ENCODE assay signal across 11 mouse cellular contexts in genomic region chr14:75640846-75641245, GRCm38 (mm10). TPM values are rescaled to one million over a fixed set of nuclear protein-coding genes. Genes with fewer than 3 reads are reported as not detected.
A peak's percentile ranks its signal among the peaks of the same experiment; 100 is the strongest.
DNase-seq lines count a peak whose midpoint lies in the region; ATAC-seq and TF ChIP-seq lines count a peak whose summit lies in the region.
"Had no signal": no experiment of that assay in that cellular context is flagged by ENCODE, and none has a peak within 500 bp of the region (broad histone marks: within the 10 kb centered on the region; RNA-seq: fewer than 3 reads in every experiment).

No protein-coding gene starts in this region.

- CTCF ChIA-PET in Patski (lab: Charles Lee), result interaction anchor here (1.2 kb wide), 1 partner anchor 13 kb away, joined by 3 read pairs; no protein-coding TSS in a partner anchor

- POLR2A ChIA-PET in Patski (lab: Charles Lee), result no interaction called here

- no peak for ATAC-seq in Patski

- no peaks in the 10 kb centered on the region for H3K27me3 ChIP-seq in Patski
- H3K27me3 ChIP-seq: lung, embryonic 15.5 days had no signal

- intact Hi-C loops in left cerebral cortex, adult 2 months (cut with DNase I), result loop anchor here (5.0 kb wide), 2 partner anchors 264 to 444 kb away; no protein-coding TSS in a partner anchor

- H3K4me3 ChIP-seq in left cerebral cortex, adult 2 months, result no peak overlapping the region
- H3K4me3 ChIP-seq: lung, embryonic 15.5 days had no signal

- H3K27ac ChIP-seq in left cerebral cortex, adult 2 months, result no peak overlapping the region
- H3K27ac ChIP-seq: lung, embryonic 15.5 days had no signal

- in situ Hi-C loops in Patski (cut with MboI; ENCODE audit: low pct_unique_long_range_greater_than_20kb), result loop anchor here (5.0 kb wide), 1 partner anchor 76 kb away; no protein-coding TSS in a partner anchor

- peak; percentile 47 for TF ChIP-seq CTCF in left cerebral cortex, adult 2 months (IDR thresholded peaks at IDR 0.05)
- peak; percentile 48 for TF ChIP-seq CTCF in Patski (IDR thresholded peaks at IDR 0.05)

- DNase-seq in cerebellum, adult 9-10 months, result peak; percentile 30
- DNase-seq in cerebellum, adult 8-10 months, result no peak
- no peak for DNase-seq in left cerebral cortex, adult 2 months (ENCODE audit: extremely low spot score in 1 of 2, low spot score in 2 of 2)
- DNase-seq in left cerebral cortex, adult 18-20 months (ENCODE audit: low spot score in 2 of 2), result no peak
- no peak for DNase-seq in Patski (ENCODE audit: low read depth, low spot score)
- DNase-seq in kidney, postnatal 36 days, result peak; percentile 30 to 44
- no peak for DNase-seq in right cerebral cortex, adult 2 months (ENCODE audit: low spot score in 2 of 2)
- DNase-seq in ovary, postnatal 10 days (ENCODE audit: low spot score), result no peak
- DNase-seq: gastrocnemius, postnatal 10 days had no signal

RNA-seq across cellular contexts. Expression of gene Erich6b, which starts 1.2 kb away (rescaled TPM):
- not detected for total RNA-seq in left cerebral cortex, adult 2 months (2021)
- not detected for total RNA-seq in left cerebral cortex, adult 18-20 months (2021)
- polyA plus RNA-seq in Patski (2021), result not detected
- total RNA-seq: gastrocnemius, postnatal 10 days had no signal
- polyA plus RNA-seq: large intestine, adult 2 months; lung, embryonic 15.5 days had no signal

RNA-seq across cellular contexts. Expression of gene Spert, which starts 47.9 kb away (rescaled TPM):
- total RNA-seq in left cerebral cortex, adult 2 months (2021), result not detected
- total RNA-seq in left cerebral cortex, adult 18-20 months (2021), result not detected
- not detected for polyA plus RNA-seq in Patski (2021)
- total RNA-seq: gastrocnemius, postnatal 10 days had no signal
- polyA plus RNA-seq: large intestine, adult 2 months; lung, embryonic 15.5 days had no signal

Comparison
In these comparisons a context has a peak if more than half of its experiments do, and no peak if none do; other contexts are left out.
1. DNase-seq: peak in cerebellum, adult 9-10 months (single experiment) and kidney, postnatal 36 days (2 of 2); none in cerebellum, adult 8-10 months (single experiment), left cerebral cortex, adult 2 months (0 of 2), left cerebral cortex, adult 18-20 months (0 of 2), Patski (single experiment), right cerebral cortex, adult 2 months (0 of 2) and ovary, postnatal 10 days (single experiment).